Mouse (Mus musculus) stomach, postnatal 0 days (tissue): ENCODE results near the gene Mt3.

Experiments
- CTCF ChIP-seq: IDR thresholded peaks from 2 replicates; pipeline ENCODE4 v1.5.1; 2016; ENCODE audit warnings: antibody characterized with exemption, low read depth, mild to moderate bottlenecking, moderate library complexity
- EP300 ChIP-seq: optimal IDR thresholded peaks from 2 replicates; pipeline ENCODE3; 2016; ENCODE audit warnings: antibody characterized with exemption

GRCm38 (mm10) chr8:94109396-94109795, 43.0 kb upstream of the Mt3 start:
- no peak for TF ChIP-seq CTCF
- no peak for TF ChIP-seq EP300
